Mouse (Mus musculus): ENCODE data around the gene Asb4. TPM values are rescaled to one million over a fixed set of nuclear protein-coding genes. Genes with fewer than 3 reads are reported as not detected.
A peak's percentile ranks its signal among the peaks of the same experiment; 100 is the strongest.

Asb4 gene
- polyA plus RNA-seq, 1 experiment from 2014 or later = 2.1 TPM

DNA sequence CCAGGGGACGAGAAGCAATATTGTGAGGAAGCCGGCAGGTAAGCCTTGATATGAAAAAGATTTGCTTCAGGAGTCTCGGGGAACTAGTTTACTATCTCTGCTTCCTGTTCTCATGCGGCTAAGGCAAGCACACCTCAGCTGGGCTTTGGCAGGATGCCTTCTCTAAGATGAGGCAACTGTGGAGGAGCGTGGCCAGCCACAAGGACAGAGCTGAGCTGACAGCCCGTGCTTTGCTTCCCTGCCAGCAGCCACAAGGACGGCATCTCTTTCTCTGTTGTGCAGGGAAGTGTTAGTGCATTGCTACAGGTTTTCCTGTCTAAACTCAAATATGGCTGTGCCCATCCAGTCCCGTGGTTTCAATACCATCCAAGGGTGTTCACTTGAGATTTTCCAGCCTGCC is 30.1 kb downstream of the Asb4 start:
- no peak overlapping the region for H3K27ac ChIP-seq (ENCODE audit: low read length)
- peak; percentile 55; the same call in 1 of the 2 replicates for ATAC-seq
- H3K4me2 ChIP-seq (replicated peaks; ENCODE audit: low read depth, low read length) = no peak overlapping the region
- no peaks in the 10 kb centered on the region for H3K36me3 ChIP-seq (ENCODE audit: insufficient read depth, low read length)
- no peak for TF ChIP-seq EP300 (IDR thresholded peaks at IDR 0.05)
- no peak for TF ChIP-seq CTCF (IDR thresholded peaks at IDR 0.05)
- no peak overlapping the region for H3K9ac ChIP-seq (replicated peaks; ENCODE audit: low read depth)
- H3K27me3 ChIP-seq (replicated peaks; ENCODE audit: insufficient read depth, low read length) = no peaks in the 10 kb centered on the region
- H3K9me3 ChIP-seq (ENCODE audit: low read length) = no peaks in the 10 kb centered on the region
- no peak overlapping the region for H3K4me3 ChIP-seq (ENCODE audit: low read depth, low read length)
- no peaks in the 10 kb centered on the region for H3K4me1 ChIP-seq (ENCODE audit: insufficient read depth, low read depth, low read length)
- WGBS = 21% methylated on average over 8 of the region's 8 CpGs
- DNase-seq (ENCODE audit: low spot score) = peak; percentile 56

DNA sequence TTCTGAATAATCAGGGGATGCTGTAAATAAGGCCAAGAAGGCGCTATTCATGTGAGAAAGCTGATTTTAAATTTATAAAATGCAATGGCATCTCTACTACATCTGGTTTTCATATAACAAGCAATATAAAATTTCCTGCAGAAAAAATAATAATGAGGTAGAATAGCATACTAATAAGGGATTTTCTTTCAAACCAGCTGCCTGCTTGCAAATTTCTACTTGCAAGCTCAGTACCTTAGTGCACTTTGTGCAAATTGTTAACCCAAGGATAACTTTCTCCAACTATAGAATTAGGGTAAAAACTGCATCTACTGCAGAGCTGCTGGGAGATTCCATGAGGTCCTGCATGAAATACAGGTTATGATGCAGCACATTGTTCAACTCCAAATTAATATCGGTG is 38.3 kb downstream of the Asb4 start:
- no peak for DNase-seq (ENCODE audit: low spot score)
- no peak overlapping the region for H3K27ac ChIP-seq (ENCODE audit: low read length)
- no peak overlapping the region for H3K4me2 ChIP-seq (replicated peaks; ENCODE audit: low read depth, low read length)

DNA sequence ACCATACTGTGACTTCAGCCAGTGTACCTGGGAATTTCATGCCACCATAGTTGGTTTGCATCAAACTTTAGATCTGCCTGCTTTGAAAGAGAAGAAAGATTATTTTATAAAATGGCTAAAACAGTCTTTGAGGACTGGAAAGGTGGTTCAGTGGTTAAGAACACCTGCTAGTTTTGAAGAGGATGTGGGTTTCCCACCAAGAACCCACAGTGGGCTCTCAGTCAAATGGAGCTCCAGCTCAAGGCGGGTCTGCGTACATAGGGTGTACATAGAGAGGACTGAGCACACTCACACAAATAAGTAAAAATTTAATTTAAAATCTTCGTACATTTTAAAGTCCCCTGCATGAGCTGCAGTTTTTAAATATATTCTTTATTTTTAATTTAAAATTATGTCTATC is 39.2 kb downstream of the Asb4 start:
- Histone ChIP-seq H3K27ac (ENCODE audit: low read length) (no peak overlapping the region), H3K9me3 (ENCODE audit: low read length) (no peaks in the 10 kb centered on the region), H3K36me3 (ENCODE audit: insufficient read depth, low read length) (no peaks in the 10 kb centered on the region), H3K27me3 (replicated peaks; ENCODE audit: insufficient read depth, low read length) (no peaks in the 10 kb centered on the region), H3K4me1 (ENCODE audit: insufficient read depth, low read depth, low read length) (no peaks in the 10 kb centered on the region), H3K4me2 (replicated peaks; ENCODE audit: low read depth, low read length) (no peak overlapping the region), H3K4me3 (ENCODE audit: low read depth, low read length) (no peak overlapping the region), H3K9ac (replicated peaks; ENCODE audit: low read depth) (no peak overlapping the region)
- WGBS = 91% methylated on average over 3 of the region's 3 CpGs
- DNase-seq (ENCODE audit: low spot score) (no peak), ATAC-seq (no peak)
- no peak for TF ChIP-seq EP300 (IDR thresholded peaks at IDR 0.05)
- no peak for TF ChIP-seq CTCF (IDR thresholded peaks at IDR 0.05)

More for the DNA sequence above, 38.3 kb downstream of the Asb4 start:
- Histone ChIP-seq H3K4me1 (ENCODE audit: insufficient read depth, low read depth, low read length) (no peaks in the 10 kb centered on the region), H3K9ac (replicated peaks; ENCODE audit: low read depth) (no peak overlapping the region), H3K36me3 (ENCODE audit: insufficient read depth, low read length) (no peaks in the 10 kb centered on the region), H3K27me3 (replicated peaks; ENCODE audit: insufficient read depth, low read length) (no peaks in the 10 kb centered on the region), H3K9me3 (ENCODE audit: low read length) (no peaks in the 10 kb centered on the region), H3K4me3 (ENCODE audit: low read depth, low read length) (no peak overlapping the region)
- TF ChIP-seq CTCF (IDR thresholded peaks at IDR 0.05) (no peak), EP300 (IDR thresholded peaks at IDR 0.05) (no peak)
- ATAC-seq = no peak
- WGBS = 90% methylated on average over 2 of the region's 2 CpGs

DNA sequence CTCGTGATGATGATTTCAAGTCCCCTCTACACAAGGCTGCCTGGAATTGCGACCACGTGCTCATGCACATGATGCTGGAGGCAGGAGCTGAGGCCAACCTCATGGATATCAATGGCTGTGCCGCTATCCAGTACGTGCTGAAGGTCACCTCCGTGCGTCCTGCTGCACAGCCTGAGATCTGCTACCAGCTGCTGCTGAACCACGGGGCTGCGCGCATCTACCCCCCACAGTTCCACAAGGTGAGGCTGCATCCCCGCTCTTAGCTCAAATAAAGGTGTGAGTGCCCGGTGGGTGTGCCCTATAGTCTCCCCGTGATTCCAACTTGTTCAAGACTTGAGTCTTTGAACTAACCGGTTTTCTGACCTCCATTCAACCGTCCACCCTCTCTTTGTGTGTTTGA is 40.4 kb downstream of the Asb4 start:
- Histone ChIP-seq H3K4me3 (ENCODE audit: low read depth, low read length) (no peak overlapping the region), H3K9ac (replicated peaks; ENCODE audit: low read depth) (no peak overlapping the region), H3K4me2 (replicated peaks; ENCODE audit: low read depth, low read length) (no peak overlapping the region), H3K9me3 (ENCODE audit: low read length) (no peaks in the 10 kb centered on the region), H3K36me3 (ENCODE audit: insufficient read depth, low read length) (no peaks in the 10 kb centered on the region), H3K27me3 (replicated peaks; ENCODE audit: insufficient read depth, low read length) (no peaks in the 10 kb centered on the region), H3K4me1 (ENCODE audit: insufficient read depth, low read depth, low read length) (no peaks in the 10 kb centered on the region), H3K27ac (ENCODE audit: low read length) (no peak overlapping the region)
- TF ChIP-seq EP300 (IDR thresholded peaks at IDR 0.05) (no peak), CTCF (IDR thresholded peaks at IDR 0.05) (no peak)
- ATAC-seq = no peak
- no peak for DNase-seq (ENCODE audit: low spot score)
- 79% methylated on average over 15 of the region's 15 CpGs for WGBS

DNA sequence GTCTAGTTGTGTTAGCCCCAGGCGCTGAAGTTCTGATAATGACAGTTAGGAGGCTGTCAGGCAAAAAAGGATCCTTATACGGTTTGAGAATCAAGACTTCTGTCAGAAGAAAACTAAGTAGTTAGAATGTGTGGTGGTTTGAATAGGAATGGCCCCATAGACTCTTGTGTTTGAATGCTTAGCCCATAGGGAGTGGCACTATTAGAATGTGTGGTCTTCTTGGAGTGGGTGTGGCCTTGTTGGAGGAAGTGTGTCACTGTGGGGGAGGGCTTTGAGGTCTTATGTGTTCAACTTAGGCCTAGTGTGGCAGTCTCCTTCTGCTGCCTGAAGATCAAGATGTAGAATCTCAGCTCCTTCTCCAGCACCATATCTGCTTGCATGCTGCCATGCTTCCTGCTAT is 43.8 kb downstream of the Asb4 start:
- Histone ChIP-seq H3K4me2 (replicated peaks; ENCODE audit: low read depth, low read length) (no peak overlapping the region), H3K9ac (replicated peaks; ENCODE audit: low read depth) (no peak overlapping the region), H3K4me3 (ENCODE audit: low read depth, low read length) (no peak overlapping the region), H3K27ac (ENCODE audit: low read length) (no peak overlapping the region), H3K27me3 (replicated peaks; ENCODE audit: insufficient read depth, low read length) (no peaks in the 10 kb centered on the region), H3K4me1 (ENCODE audit: insufficient read depth, low read depth, low read length) (no peaks in the 10 kb centered on the region), H3K36me3 (ENCODE audit: insufficient read depth, low read length) (no peaks in the 10 kb centered on the region), H3K9me3 (ENCODE audit: low read length) (no peaks in the 10 kb centered on the region)
- DNase-seq (ENCODE audit: low spot score) (no peak), ATAC-seq (no peak)
- TF ChIP-seq EP300 (IDR thresholded peaks at IDR 0.05) (no peak), CTCF (IDR thresholded peaks at IDR 0.05) (no peak)
- 86% methylated on average over 2 of the region's 2 CpGs for WGBS

DNA sequence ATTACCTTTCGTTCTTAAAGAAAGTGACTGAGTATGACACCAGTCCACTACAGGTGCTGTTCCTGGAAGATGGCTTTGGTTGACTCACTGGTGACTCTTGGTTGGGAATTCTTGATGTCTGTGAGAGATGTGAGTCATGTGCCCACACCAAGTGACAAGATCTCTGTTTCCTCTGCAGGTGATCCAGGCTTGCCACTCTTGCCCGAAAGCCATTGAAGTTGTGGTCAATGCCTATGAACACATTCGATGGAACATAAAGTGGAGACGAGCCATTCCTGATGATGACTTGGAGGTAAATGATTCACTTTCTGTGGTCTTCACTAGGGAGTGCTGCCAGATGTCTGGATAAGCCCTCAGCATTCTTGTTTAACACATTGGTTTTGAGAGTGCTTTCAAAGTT is 46.4 kb downstream of the Asb4 start:
- no peaks in the 10 kb centered on the region for H3K9me3 ChIP-seq (ENCODE audit: low read length)
- no peak overlapping the region for H3K4me3 ChIP-seq (ENCODE audit: low read depth, low read length)
- no peak overlapping the region for H3K9ac ChIP-seq (replicated peaks; ENCODE audit: low read depth)
- H3K4me2 ChIP-seq (replicated peaks; ENCODE audit: low read depth, low read length) = no peak overlapping the region
- H3K4me1 ChIP-seq (ENCODE audit: insufficient read depth, low read depth, low read length) = no peaks in the 10 kb centered on the region
- DNase-seq (ENCODE audit: low spot score) = no peak
- no peaks in the 10 kb centered on the region for H3K36me3 ChIP-seq (ENCODE audit: insufficient read depth, low read length)
- H3K27ac ChIP-seq (ENCODE audit: low read length) = no peak overlapping the region
- no peak for ATAC-seq
- WGBS = 89% methylated on average over 4 of the region's 4 CpGs
- H3K27me3 ChIP-seq (replicated peaks; ENCODE audit: insufficient read depth, low read length) = no peaks in the 10 kb centered on the region
- TF ChIP-seq EP300 (IDR thresholded peaks at IDR 0.05) = no peak
- no peak for TF ChIP-seq CTCF (IDR thresholded peaks at IDR 0.05)

DNA sequence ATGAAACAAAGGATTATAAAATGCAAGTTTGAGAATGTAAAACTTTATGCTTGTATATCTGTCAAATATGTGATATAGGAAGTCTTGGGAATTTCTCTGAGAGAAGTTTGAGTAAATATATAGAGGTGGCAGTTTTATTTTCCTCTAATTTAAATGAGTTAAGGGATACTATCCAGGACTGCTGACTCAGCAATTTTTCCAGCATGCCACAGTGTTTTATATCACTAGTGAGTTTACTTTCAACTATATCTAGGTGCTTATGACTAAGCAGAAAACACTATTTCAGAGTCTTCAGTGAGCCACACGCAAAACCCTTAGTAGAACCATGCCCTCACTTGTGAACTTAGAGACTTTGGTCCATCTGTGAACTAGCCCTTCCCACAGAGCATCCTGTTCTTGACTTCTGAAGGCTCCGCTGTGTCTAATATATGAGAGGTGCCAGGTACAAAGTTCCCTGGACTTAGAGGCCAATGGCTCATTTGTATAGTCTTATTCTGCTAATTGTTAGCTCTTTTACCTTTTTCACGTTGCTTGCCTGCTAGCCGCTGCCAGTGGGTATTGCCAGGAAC is 46.9 kb downstream of the Asb4 start:
- H3K4me3 ChIP-seq (ENCODE audit: low read depth, low read length) = no peak overlapping the region
- no peaks in the 10 kb centered on the region for H3K27me3 ChIP-seq (replicated peaks; ENCODE audit: insufficient read depth, low read length)
- ATAC-seq (no peak), DNase-seq (ENCODE audit: low spot score) (no peak)
- TF ChIP-seq EP300 (IDR thresholded peaks at IDR 0.05) (no peak), CTCF (IDR thresholded peaks at IDR 0.05) (no peak)
- no peaks in the 10 kb centered on the region for H3K4me1 ChIP-seq (ENCODE audit: insufficient read depth, low read depth, low read length)
- no peak overlapping the region for H3K4me2 ChIP-seq (replicated peaks; ENCODE audit: low read depth, low read length)
- no peak overlapping the region for H3K27ac ChIP-seq (ENCODE audit: low read length)
- H3K36me3 ChIP-seq (ENCODE audit: insufficient read depth, low read length) = no peaks in the 10 kb centered on the region
- H3K9me3 ChIP-seq (ENCODE audit: low read length) = no peaks in the 10 kb centered on the region
- 94% methylated on average over 4 of the region's 4 CpGs for WGBS
- H3K9ac ChIP-seq (replicated peaks; ENCODE audit: low read depth) = no peak overlapping the region

Data from lung, postnatal 0 days (tissue).